Mouse (Mus musculus) kidney, embryonic 16.5 days (tissue): ENCODE data around the gene Etl4. TPM values are rescaled to one million over a fixed set of nuclear protein-coding genes. Genes with fewer than 3 reads are reported as not detected.
A peak's percentile ranks its signal among the peaks of the same experiment; 100 is the strongest.

ENCODE experiments used
- ATAC-seq: fragments of 200-750 bp; cut with Nextera tagmentation; 2 replicates; pipeline ENCODE4 v1.8.0; 2017; ENCODE audit warnings: moderate TSS enrichment; ENCODE audit not compliant: low FRiP score, low TSS enrichment
- H3K27ac ChIP-seq: fragments of 300-500 bp; sonication (generic); 2 replicates; pipeline ENCODE4 v1.5.1; 2014; ENCODE audit warnings: low read length
- H3K27me3 ChIP-seq: fragments of 300-500 bp; sonication (generic); 2 replicates; pipeline ENCODE4 v1.6.1; 2014; ENCODE audit warnings: low read length, control low read depth, mixed read lengths; ENCODE audit not compliant: insufficient read depth
- H3K36me3 ChIP-seq: fragments of 300-500 bp; sonication (generic); 2 replicates; pipeline ENCODE4 v1.6.1; 2014; ENCODE audit warnings: low read length, control low read depth, mixed read lengths; ENCODE audit not compliant: insufficient read depth
- H3K4me1 ChIP-seq: fragments of 300-500 bp; sonication (generic); 2 replicates; pipeline ENCODE4 v1.6.1; 2014; ENCODE audit warnings: low read length, control low read depth, mixed read lengths; ENCODE audit not compliant: insufficient read depth
- H3K4me2 ChIP-seq: fragments of 300-500 bp; sonication (generic); replicated peaks from 2 replicates; pipeline ENCODE4 v1.6.1; 2014; ENCODE audit warnings: low read depth, low read length
- H3K4me3 ChIP-seq: fragments of 300-500 bp; sonication (generic); 2 replicates; pipeline ENCODE4 v1.5.1; 2014; ENCODE audit warnings: mild to moderate bottlenecking, low read length
- H3K9ac ChIP-seq: fragments of 300-500 bp; sonication (generic); replicated peaks from 2 replicates; pipeline ENCODE4 v1.6.1; 2014; ENCODE audit warnings: low read length
- H3K9me3 ChIP-seq: fragments of 300-500 bp; sonication (generic); 2 replicates; pipeline ENCODE4 v1.6.1; 2016; ENCODE audit warnings: low read length, control low read depth
- WGBS: fragments of 180-500 bp; shearing (Covaris S2); extraction: QIAGEN DNeasy Blood & Tissue Kit; methylation state at CpG from one replicate; pipeline ENCODE4 v1.1.7; 2014; 5-methylcytosine and 5-hydroxymethylcytosine counted together
- polyA plus RNA-seq: library from polyadenylated mRNA; unstranded; fragments of >200 nt; fragmentation: Nextera tagmentation; extraction: Ambion mirVana; gene quantifications from 2 replicates; pipeline ENCODE4 v1.2.1, GENCODE M21; 2015

Etl4 gene
- polyA plus RNA-seq, 1 experiment from 2014 or later = 56.8 TPM

GRCm38 (mm10) chr2:20705110-20705509, 795.5 kb downstream of the Etl4 start:
- H3K4me2 ChIP-seq = no peak overlapping the region
- peaks cover 17% of the 10 kb centered on the region for H3K36me3 ChIP-seq
- no peak for ATAC-seq
- no peaks in the 10 kb centered on the region for H3K9me3 ChIP-seq
- no peaks in the 10 kb centered on the region for H3K27me3 ChIP-seq
- no peak overlapping the region for H3K9ac ChIP-seq
- WGBS = 82% methylated on average over 4 of the region's 4 CpGs
- no peak overlapping the region for H3K27ac ChIP-seq
- H3K4me1 ChIP-seq = no peaks in the 10 kb centered on the region
- no peak overlapping the region for H3K4me3 ChIP-seq

- H3K36me3 ChIP-seq = peaks cover 21% of the 10 kb centered on the region
- no peaks in the 10 kb centered on the region for H3K9me3 ChIP-seq
- no peaks in the 10 kb centered on the region for H3K4me1 ChIP-seq
- no peak overlapping the region for H3K4me3 ChIP-seq
- no peak overlapping the region for H3K27ac ChIP-seq
- no peak overlapping the region for H3K4me2 ChIP-seq
- 92% methylated on average over 7 of the region's 7 CpGs for WGBS
- no peaks in the 10 kb centered on the region for H3K27me3 ChIP-seq
- H3K9ac ChIP-seq = no peak overlapping the region
- no peak for ATAC-seq
Observed at GRCm38 (mm10) chr2:20710589-20710988, 801.0 kb downstream of the Etl4 start.

GRCm38 (mm10) chr2:20711024-20711423, 801.4 kb downstream of the Etl4 start:
- no peak for ATAC-seq
- Histone ChIP-seq H3K9ac (no peak overlapping the region), H3K36me3 (peaks cover 21% of the 10 kb centered on the region), H3K4me3 (no peak overlapping the region), H3K4me2 (no peak overlapping the region), H3K9me3 (no peaks in the 10 kb centered on the region), H3K4me1 (no peaks in the 10 kb centered on the region), H3K27ac (no peak overlapping the region), H3K27me3 (no peaks in the 10 kb centered on the region)
- WGBS = 55% methylated on average over 2 of the region's 2 CpGs

- Histone ChIP-seq H3K36me3 (0 out of 2 replicates have a peak, but pooled peaks cover 5% of the 10 kb centered on the region), H3K4me3 (no peak overlapping the region), H3K27ac (no peak overlapping the region), H3K4me2 (no peak overlapping the region), H3K9me3 (no peaks in the 10 kb centered on the region), H3K27me3 (no peaks in the 10 kb centered on the region), H3K9ac (no peak overlapping the region), H3K4me1 (peaks cover 27% of the 10 kb centered on the region)
- 75% methylated on average over 4 of the region's 4 CpGs for WGBS
- ATAC-seq = no peak
Observed at GRCm38 (mm10) chr2:20719105-20719504, 809.5 kb downstream of the Etl4 start.

GRCm38 (mm10) chr2:20721098-20721497, 811.5 kb downstream of the Etl4 start:
- Histone ChIP-seq H3K36me3 (0 out of 2 replicates have a peak, but pooled peaks cover 5% of the 10 kb centered on the region), H3K9ac (no peak overlapping the region), H3K4me1 (peaks cover 33% of the 10 kb centered on the region), H3K27ac (no peak overlapping the region), H3K4me2 (no peak overlapping the region), H3K4me3 (no peak overlapping the region), H3K9me3 (no peaks in the 10 kb centered on the region), H3K27me3 (no peaks in the 10 kb centered on the region)
- no peak for ATAC-seq
- WGBS = 86% methylated on average over 3 of the region's 3 CpGs

- Histone ChIP-seq H3K27ac (peak overlapping the region; percentile 21), H3K4me2 (peak overlapping the region; percentile 11; the same call in 1 of the 2 replicates), H3K27me3 (no peaks in the 10 kb centered on the region), H3K4me3 (0 out of 2 replicates have a peak overlapping the region, but pooled peaks have one; percentile 3), H3K4me1 (peaks cover 33% of the 10 kb centered on the region), H3K9ac (peak overlapping the region; percentile 22), H3K9me3 (no peaks in the 10 kb centered on the region), H3K36me3 (0 out of 2 replicates have a peak, but pooled peaks cover 3% of the 10 kb centered on the region)
- ATAC-seq = no peak
- WGBS = 37% methylated on average over 15 of the region's 15 CpGs
Observed at GRCm38 (mm10) chr2:20722165-20722991, 812.8 kb downstream of the Etl4 start.

GRCm38 (mm10) chr2:20723990-20724745, 814.6 kb downstream of the Etl4 start:
- Histone ChIP-seq H3K9me3 (no peaks in the 10 kb centered on the region), H3K4me2 (no peak overlapping the region), H3K4me1 (peaks cover 33% of the 10 kb centered on the region), H3K9ac (no peak overlapping the region), H3K36me3 (no peaks in the 10 kb centered on the region), H3K27ac (peak overlapping the region; percentile 48; the same call in 1 of the 2 replicates), H3K27me3 (no peaks in the 10 kb centered on the region), H3K4me3 (no peak overlapping the region)
- peak; percentile 87 for ATAC-seq
- WGBS = 41% methylated on average over 2 of the region's 2 CpGs

GRCm38 (mm10) chr2:20726974-20727373, 817.4 kb downstream of the Etl4 start:
- Histone ChIP-seq H3K9me3 (no peaks in the 10 kb centered on the region), H3K4me2 (no peak overlapping the region), H3K4me3 (no peak overlapping the region), H3K9ac (no peak overlapping the region), H3K4me1 (peaks cover 26% of the 10 kb centered on the region), H3K27me3 (no peaks in the 10 kb centered on the region), H3K36me3 (no peaks in the 10 kb centered on the region), H3K27ac (no peak overlapping the region)
- ATAC-seq = no peak
- whole genome bisulfite sequencing = 75% methylated on average over 2 of the region's 2 CpGs

- H3K9ac ChIP-seq = no peak overlapping the region
- 88% methylated on average over 6 of the region's 6 CpGs for WGBS
- H3K36me3 ChIP-seq = no peaks in the 10 kb centered on the region
- H3K27me3 ChIP-seq = no peaks in the 10 kb centered on the region
- ATAC-seq = no peak
- H3K9me3 ChIP-seq = no peaks in the 10 kb centered on the region
- H3K4me1 ChIP-seq = peaks cover 17% of the 10 kb centered on the region
- no peak overlapping the region for H3K4me2 ChIP-seq
- no peak overlapping the region for H3K4me3 ChIP-seq
- no peak overlapping the region for H3K27ac ChIP-seq
Observed at GRCm38 (mm10) chr2:20727752-20728438, 818.3 kb downstream of the Etl4 start.
